9 mouse cellular contexts compared by ENCODE assay signal in the genomic region with DNA sequence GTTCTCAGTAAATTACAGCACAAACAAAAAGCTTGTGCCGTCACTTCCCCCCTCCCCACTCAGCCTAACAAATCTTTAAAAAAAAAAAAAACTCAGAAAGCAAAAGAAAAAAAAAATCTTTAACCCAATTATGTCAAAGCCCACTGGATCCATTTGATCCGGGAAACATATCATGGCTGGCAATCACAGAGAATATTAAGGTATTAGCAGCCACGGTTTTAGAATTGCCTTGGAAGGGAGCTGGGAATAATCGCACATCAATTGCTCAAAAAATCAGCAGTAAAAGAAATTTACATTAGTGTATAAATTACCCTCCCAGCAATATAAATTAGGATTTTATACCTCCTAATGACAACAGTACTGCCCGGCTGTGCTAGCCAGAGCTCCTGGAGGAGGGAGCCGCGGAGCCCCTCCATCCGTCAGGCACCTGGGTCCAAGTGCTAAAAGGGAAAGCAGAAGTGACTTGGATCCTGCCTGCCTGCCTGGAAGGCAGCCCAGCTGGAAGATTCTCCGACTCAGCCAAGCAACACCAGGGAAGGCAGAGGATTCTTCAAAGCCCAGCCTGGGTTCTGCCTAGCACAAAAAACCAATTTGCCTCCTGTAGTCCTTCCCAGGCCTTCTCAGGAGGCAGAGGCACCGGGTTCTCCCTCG.
DNase-seq lines count a peak whose midpoint lies in the region; ATAC-seq and TF ChIP-seq lines count a peak whose summit lies in the region.
"Had no signal": no experiment of that assay in that cellular context is flagged by ENCODE, and none has a peak within 500 bp of the region (broad histone marks: within the 10 kb centered on the region; RNA-seq: fewer than 3 reads in every experiment).

No protein-coding gene starts in this region.

- H3K27ac ChIP-seq in kidney, embryonic 15.5 days = no peak overlapping the region
- H3K27ac ChIP-seq in embryonic facial prominence, embryonic 14.5 days (replicated peaks; ENCODE audit: low read depth, low read length) = peak overlapping the region; percentile 58; the same call in 1 of the 2 replicates
- no peak overlapping the region; the same call in 1 of the 2 replicates for H3K27ac ChIP-seq in limb, embryonic 14.5 days (replicated peaks; ENCODE audit: low read depth, low read length)

- no peak for DNase-seq in kidney, adult 11 months
- peak; percentile 91 for DNase-seq in brain, embryonic 14.5 days (ENCODE audit: low read depth)
- DNase-seq in embryonic facial prominence, embryonic 14.5 days (ENCODE audit: low spot score) = peak; percentile 71
- peak; percentile 46 for DNase-seq in limb, embryonic 14.5 days (ENCODE audit: low spot score)
- DNase-seq in embryo, embryonic 10 days (ENCODE audit: low spot score) = no peak
- DNase-seq in adrenal gland, postnatal 14 days = no peak

- no peaks in the 10 kb centered on the region for H3K4me1 ChIP-seq in kidney, embryonic 15.5 days
- H3K4me1 ChIP-seq in embryonic facial prominence, embryonic 14.5 days (ENCODE audit: control insufficient read depth, insufficient read depth, low read length) = peaks cover 5% of the 10 kb centered on the region; the same call in 1 of the 2 replicates
- H3K4me1 ChIP-seq in limb, embryonic 14.5 days (ENCODE audit: control insufficient read depth, insufficient read depth, low read length) = peaks cover 4% of the 10 kb centered on the region; the same call in 1 of the 2 replicates
- H3K4me1 ChIP-seq: megakaryocyte, embryonic 14.5 days had no signal

- H3K9me3 ChIP-seq in kidney, embryonic 15.5 days (replicated peaks) = no peaks in the 10 kb centered on the region
- no peaks in the 10 kb centered on the region for H3K9me3 ChIP-seq in embryonic facial prominence, embryonic 14.5 days (ENCODE audit: control insufficient read depth, low read length)
- no peaks in the 10 kb centered on the region for H3K9me3 ChIP-seq in limb, embryonic 14.5 days (ENCODE audit: control insufficient read depth, low read length)

- WGBS in kidney, embryonic 15.5 days = 23% methylated on average over 11 of the region's 11 CpGs
- WGBS in embryonic facial prominence, embryonic 14.5 days = 28% methylated on average over 11 of the region's 11 CpGs
- WGBS in limb, embryonic 14.5 days = 23% methylated on average over 11 of the region's 11 CpGs

- H3K36me3 ChIP-seq in kidney, embryonic 15.5 days = no peaks in the 10 kb centered on the region
- no peaks in the 10 kb centered on the region for H3K36me3 ChIP-seq in embryonic facial prominence, embryonic 14.5 days (ENCODE audit: control insufficient read depth, insufficient read depth, low read length)
- H3K36me3 ChIP-seq in limb, embryonic 14.5 days (ENCODE audit: control insufficient read depth, insufficient read depth, low read length) = no peaks in the 10 kb centered on the region

- TF ChIP-seq POLR2A in brain, embryonic 14.5 days (IDR thresholded peaks at IDR 0.05; ENCODE audit: borderline replicate concordance, extremely low read depth, insufficient read depth, insufficient read length, poor library complexity, severe bottlenecking) = no peak
- TF ChIP-seq POLR2A in limb, embryonic 14.5 days (IDR thresholded peaks at IDR 0.05; ENCODE audit: borderline replicate concordance, extremely low read depth, insufficient read depth, insufficient read length) = no peak

- TF ChIP-seq CTCF in brain, embryonic 14.5 days (IDR thresholded peaks at IDR 0.05; ENCODE audit: borderline replicate concordance, extremely low read depth, insufficient read depth, insufficient read length) = no peak

- H3K9ac ChIP-seq in kidney, embryonic 15.5 days = no peak overlapping the region
- no peak overlapping the region for H3K9ac ChIP-seq in embryonic facial prominence, embryonic 14.5 days (ENCODE audit: low read depth, low read length)
- H3K9ac ChIP-seq in limb, embryonic 14.5 days (ENCODE audit: low read depth, low read length, severe bottlenecking) = no peak overlapping the region

- ATAC-seq in kidney, embryonic 15.5 days (replicated peaks; ENCODE audit: low FRiP score) = no peak
- ATAC-seq in embryonic facial prominence, embryonic 14.5 days (ENCODE audit: low read depth) = no peak
- 0 out of 2 replicates have a peak, but pooled peaks have one; percentile 30 for ATAC-seq in limb, embryonic 14.5 days (ENCODE audit: low FRiP score, low read depth)
- ATAC-seq in CD4-positive, CD25-positive, alpha-beta regulatory T cell, adult 4 months = no peak

- H3K4me3 ChIP-seq in kidney, embryonic 15.5 days (replicated peaks) = no peak overlapping the region
- no peak overlapping the region for H3K4me3 ChIP-seq in embryonic facial prominence, embryonic 14.5 days (ENCODE audit: low read depth, low read length)
- H3K4me3 ChIP-seq in limb, embryonic 14.5 days (replicated peaks; ENCODE audit: low read length) = no peak overlapping the region
- H3K4me3 ChIP-seq: megakaryocyte, embryonic 14.5 days had no signal

- H3K27me3 ChIP-seq in kidney, embryonic 15.5 days = no peaks in the 10 kb centered on the region
- no peaks in the 10 kb centered on the region for H3K27me3 ChIP-seq in embryonic facial prominence, embryonic 14.5 days (replicated peaks; ENCODE audit: control insufficient read depth, insufficient read depth, low read length)
- H3K27me3 ChIP-seq in limb, embryonic 14.5 days (ENCODE audit: control insufficient read depth, insufficient read depth, low read length) = no peaks in the 10 kb centered on the region
- H3K27me3 ChIP-seq: megakaryocyte, embryonic 14.5 days had no signal

- peak overlapping the region; percentile 27 for H3K4me2 ChIP-seq in kidney, embryonic 15.5 days
- 0 out of 2 replicates have a peak overlapping the region, but pooled peaks have one; percentile 23 for H3K4me2 ChIP-seq in embryonic facial prominence, embryonic 14.5 days (ENCODE audit: low read depth, low read length)
- H3K4me2 ChIP-seq in limb, embryonic 14.5 days (replicated peaks; ENCODE audit: low read depth, low read length, severe bottlenecking) = no peak overlapping the region

Comparison
In these comparisons a context has a peak if more than half of its experiments do, and no peak if none do; other contexts are left out.
1. DNase-seq: peak in brain, embryonic 14.5 days (single experiment), embryonic facial prominence, embryonic 14.5 days (single experiment) and limb, embryonic 14.5 days (single experiment); none in kidney, adult 11 months (single experiment), embryo, embryonic 10 days (single experiment) and adrenal gland, postnatal 14 days (single experiment).